Mouse (Mus musculus) lung, embryonic 16.5 days (tissue): ENCODE data around the gene 1700019D03Rik. TPM values are rescaled to one million over a fixed set of nuclear protein-coding genes. Genes with fewer than 3 reads are reported as not detected.
"Not testable (repeated sequence)": the region's sequence is repeated elsewhere in the genome, so short reads cannot be mapped to it uniquely, and the experiment has no call there.

Experiments
- ATAC-seq: fragments of 200-750 bp; cut with Nextera tagmentation; 2 replicates; pipeline ENCODE4 v1.8.0; 2017; ENCODE audit warnings: low read depth, mild to moderate bottlenecking, moderate library complexity
- H3K27ac ChIP-seq: fragments of 300-500 bp; sonication (generic); 2 replicates; pipeline ENCODE4 v1.5.1; 2014; ENCODE audit warnings: mild to moderate bottlenecking, control low read depth, low read length
- H3K27me3 ChIP-seq: fragments of 300-500 bp; sonication (generic); 2 replicates; pipeline ENCODE4 v1.6.1; 2014; ENCODE audit warnings: low read depth, low read length, mixed read lengths; ENCODE audit not compliant: control insufficient read depth, insufficient read depth
- H3K36me3 ChIP-seq: fragments of 300-500 bp; sonication (generic); 2 replicates; pipeline ENCODE4 v1.6.1; 2014; ENCODE audit warnings: low read length; ENCODE audit not compliant: control insufficient read depth, insufficient read depth
- H3K4me1 ChIP-seq: fragments of 300-500 bp; sonication (generic); replicated peaks from 2 replicates; pipeline ENCODE4 v1.6.1; 2014; ENCODE audit warnings: low read length, mixed read lengths; ENCODE audit not compliant: control insufficient read depth, insufficient read depth
- H3K4me2 ChIP-seq: fragments of 300-500 bp; sonication (generic); 2 replicates; pipeline ENCODE4 v1.6.1; 2014; ENCODE audit warnings: low read depth, low read length, control low read depth
- H3K4me3 ChIP-seq: fragments of 300-500 bp; sonication (generic); 2 replicates; pipeline ENCODE4 v1.5.1; 2014; ENCODE audit warnings: mild to moderate bottlenecking, low read length, control low read depth
- H3K9ac ChIP-seq: fragments of 300-500 bp; sonication (generic); 2 replicates; pipeline ENCODE4 v1.6.1; 2014; ENCODE audit warnings: low read length, control low read depth
- H3K9me3 ChIP-seq: fragments of 300-500 bp; sonication (generic); 2 replicates; pipeline ENCODE4 v1.6.1; 2016; ENCODE audit warnings: low read length; ENCODE audit not compliant: control insufficient read depth
- WGBS: fragments of 180-500 bp; shearing (Covaris S2); extraction: QIAGEN DNeasy Blood & Tissue Kit; methylation state at CpG from one replicate; pipeline ENCODE4 v1.1.7; 2014; 5-methylcytosine and 5-hydroxymethylcytosine counted together
- polyA plus RNA-seq: library from polyadenylated mRNA; unstranded; fragments of >200 nt; fragmentation: Nextera tagmentation; extraction: Ambion mirVana; gene quantifications from 2 replicates; pipeline ENCODE4 v1.2.1, GENCODE M21; 2015

1700019D03Rik gene
- polyA plus RNA-seq, 1 experiment from 2014 or later, result 2.5 TPM

DNA sequence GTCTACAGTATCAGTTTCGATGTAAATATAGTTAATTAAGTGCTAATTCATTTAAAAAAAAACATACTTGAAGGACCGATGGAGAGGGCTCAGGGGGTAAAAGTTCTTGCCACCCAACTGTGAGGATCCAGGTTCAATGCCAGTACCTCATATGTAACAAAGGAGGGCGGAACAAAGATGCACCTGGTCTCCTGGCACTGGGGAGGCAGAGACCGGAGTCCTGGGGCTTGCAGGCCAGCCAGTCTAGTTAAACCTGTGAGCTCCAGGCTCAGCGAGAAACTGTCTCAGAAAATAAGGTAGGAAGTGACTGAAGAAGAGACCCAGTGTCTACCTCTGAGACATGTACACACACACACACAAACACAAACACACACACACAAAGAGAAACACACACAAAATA, 72.1 kb downstream of the 1700019D03Rik start:
- 77% methylated on average over 5 of the region's 5 CpGs for WGBS
- Histone ChIP-seq H3K9ac (no peak overlapping the region), H3K36me3 (no peaks in the 10 kb centered on the region), H3K4me1 (peaks cover 6% of the 10 kb centered on the region), H3K4me3 (no peak overlapping the region), H3K4me2 (no peak overlapping the region), H3K27ac (no peak overlapping the region), H3K9me3 (no peaks in the 10 kb centered on the region), H3K27me3 (no peaks in the 10 kb centered on the region)
- no peak for ATAC-seq

DNA sequence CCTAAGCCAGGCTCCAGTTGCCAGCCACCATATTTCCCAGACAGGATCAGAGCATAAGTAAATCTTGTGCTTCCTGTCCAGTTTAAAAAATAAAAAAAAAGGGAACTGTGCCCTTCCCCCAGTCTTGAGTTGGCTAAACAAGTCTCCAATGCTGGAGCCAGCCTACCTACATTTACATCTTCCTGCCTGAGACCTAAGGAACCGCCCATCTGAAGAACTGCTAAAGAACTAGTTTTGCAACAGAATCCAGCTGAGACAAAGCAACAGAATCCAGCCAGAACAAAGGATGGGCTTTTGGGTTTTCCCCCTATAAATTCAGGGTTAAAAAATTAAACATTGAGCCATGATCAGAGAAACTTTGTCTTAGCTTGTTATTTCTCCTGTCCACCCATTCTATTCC, 81.0 kb downstream of the 1700019D03Rik start:
- ATAC-seq, result no peak

DNA sequence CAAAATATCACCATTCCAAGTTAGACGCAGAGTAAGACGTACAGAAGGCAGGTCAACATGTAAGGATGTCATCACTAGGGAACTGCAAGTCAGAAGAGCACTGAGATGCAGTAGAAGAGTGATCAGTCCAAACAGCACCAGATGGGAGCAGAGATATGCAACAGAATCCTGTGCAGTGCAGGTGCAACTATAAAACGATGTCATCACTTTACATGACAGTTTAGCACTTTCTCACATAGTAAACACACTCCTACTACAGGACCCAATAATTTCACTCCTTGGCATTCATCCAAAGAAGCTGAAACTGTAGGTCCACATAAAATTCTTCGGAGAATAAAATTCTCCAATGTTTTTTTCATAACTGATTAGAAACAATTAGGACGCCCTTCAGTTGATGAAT, 85.5 kb downstream of the 1700019D03Rik start:
- H3K4me2 ChIP-seq, result no peak overlapping the region
- H3K27me3 ChIP-seq, result no peaks in the 10 kb centered on the region
- no peaks in the 10 kb centered on the region for H3K4me1 ChIP-seq
- no peak overlapping the region for H3K9ac ChIP-seq
- no peak overlapping the region for H3K27ac ChIP-seq
- peaks cover 6% of the 10 kb centered on the region for H3K9me3 ChIP-seq
- no peak overlapping the region for H3K4me3 ChIP-seq
- WGBS, result 72% methylated on average over 5 of the region's 5 CpGs
- ATAC-seq, result no peak
- no peaks in the 10 kb centered on the region for H3K36me3 ChIP-seq

More for the DNA sequence above, 81.0 kb downstream of the 1700019D03Rik start:
- H3K4me3 ChIP-seq, result no peak overlapping the region
- whole genome bisulfite sequencing, result 97% methylated on average over 1 of the region's 1 CpGs
- peaks cover 6% of the 10 kb centered on the region for H3K9me3 ChIP-seq
- no peaks in the 10 kb centered on the region for H3K4me1 ChIP-seq
- no peak overlapping the region for H3K4me2 ChIP-seq
- no peak overlapping the region for H3K9ac ChIP-seq
- H3K36me3 ChIP-seq, result no peaks in the 10 kb centered on the region
- H3K27ac ChIP-seq, result no peak overlapping the region
- H3K27me3 ChIP-seq, result no peaks in the 10 kb centered on the region

DNA sequence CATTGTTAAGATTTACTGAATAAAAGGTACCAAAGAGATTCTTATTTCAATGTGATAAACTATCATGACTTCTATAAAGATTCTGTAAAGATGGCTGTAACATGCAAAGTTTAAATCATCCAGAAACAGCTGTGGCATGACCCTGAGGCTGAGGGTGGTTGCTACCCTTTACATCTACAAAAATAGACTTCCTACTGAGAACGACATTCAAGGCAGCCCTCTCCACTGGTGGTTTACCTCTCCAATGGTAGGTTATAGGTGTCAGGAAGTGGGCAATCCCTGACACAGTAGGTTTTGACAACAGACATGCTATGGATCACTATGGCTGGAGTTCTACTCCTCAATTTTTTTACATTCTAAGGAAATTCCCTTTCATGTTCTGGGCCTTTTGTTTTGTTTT, 95.5 kb downstream of the 1700019D03Rik start:
- not testable (repeated sequence) for H3K27me3 ChIP-seq, H3K4me1 ChIP-seq, H3K4me2 ChIP-seq, H3K4me3 ChIP-seq, H3K27ac ChIP-seq, ATAC-seq, H3K9ac ChIP-seq, H3K9me3 ChIP-seq, H3K36me3 ChIP-seq
- no CpG with 5 or more reads among the region's 1 CpGs for WGBS

DNA sequence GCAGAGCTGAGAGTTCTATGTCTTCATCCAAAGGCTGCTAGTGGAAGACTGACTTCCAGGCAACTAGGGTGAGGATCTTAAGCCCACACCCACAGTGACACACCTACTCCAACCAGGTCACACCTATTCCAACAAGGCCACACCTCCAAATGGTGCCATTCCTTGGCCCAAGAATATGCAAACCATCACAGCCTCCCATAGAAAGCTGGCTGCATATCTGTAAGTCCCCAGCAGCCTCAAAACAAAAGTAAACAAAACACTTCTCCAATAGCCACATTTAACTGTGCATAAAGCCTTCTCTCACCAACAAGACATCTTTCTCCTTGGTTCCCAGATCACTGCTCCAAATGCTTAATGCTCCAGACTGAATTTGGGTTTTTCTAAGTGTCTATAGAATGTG, 101.1 kb downstream of the 1700019D03Rik start:
- H3K9me3 ChIP-seq, ATAC-seq: not testable (repeated sequence)

DNA sequence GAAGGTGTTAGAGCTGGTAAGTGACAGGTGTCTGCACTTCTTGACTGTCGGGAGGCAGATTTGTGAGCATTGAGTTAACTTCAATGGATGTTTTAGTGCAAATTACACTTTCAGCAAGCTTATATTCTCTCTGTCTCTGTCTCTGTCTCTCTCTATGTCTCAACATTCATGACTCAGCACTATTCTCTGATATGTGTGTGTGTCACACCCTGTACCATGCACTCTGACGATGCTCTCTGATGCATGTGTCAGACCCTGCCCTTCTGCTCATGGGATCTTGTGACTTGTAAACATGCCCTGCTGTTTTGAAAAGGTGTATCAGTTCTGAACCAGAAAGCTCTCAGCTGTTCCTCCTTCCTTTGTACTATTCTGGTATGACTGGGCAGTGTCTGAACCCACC, 103.3 kb downstream of the 1700019D03Rik start:
- Histone ChIP-seq H3K4me1 (no peaks in the 10 kb centered on the region), H3K27me3 (no peaks in the 10 kb centered on the region), H3K4me3 (no peak overlapping the region), H3K36me3 (no peaks in the 10 kb centered on the region), H3K4me2 (no peak overlapping the region), H3K9me3 (no peaks in the 10 kb centered on the region), H3K27ac (no peak overlapping the region), H3K9ac (no peak overlapping the region)
- no peak for ATAC-seq
- WGBS, result 73% methylated on average over 2 of the region's 2 CpGs

More for the DNA sequence above, 101.1 kb downstream of the 1700019D03Rik start:
- H3K4me3 ChIP-seq, H3K4me2 ChIP-seq, H3K4me1 ChIP-seq, H3K36me3 ChIP-seq, H3K9ac ChIP-seq, H3K27me3 ChIP-seq, H3K27ac ChIP-seq: not testable (repeated sequence)

DNA sequence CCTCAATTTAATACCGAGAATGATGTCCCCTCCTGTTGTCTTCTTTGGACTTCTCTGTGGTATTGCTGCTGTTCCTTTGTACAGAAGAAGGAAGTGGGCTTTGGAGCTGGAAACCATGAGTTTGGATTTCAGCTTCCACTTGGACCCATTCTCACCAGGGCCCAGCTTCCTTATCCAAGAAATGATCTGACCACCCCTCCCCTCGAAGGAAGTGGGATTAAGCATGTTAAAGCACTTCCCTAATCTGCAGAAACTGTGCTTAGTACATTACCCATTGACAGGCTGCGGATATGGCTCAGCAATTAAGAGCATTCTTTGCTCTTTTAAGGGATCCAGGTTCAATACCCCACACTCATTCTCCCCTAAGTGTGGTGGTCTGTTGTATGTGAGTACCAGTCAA, 110.2 kb downstream of the 1700019D03Rik start:
- Histone ChIP-seq H3K9me3 (no peaks in the 10 kb centered on the region), H3K4me1 (no peaks in the 10 kb centered on the region), H3K27me3 (no peaks in the 10 kb centered on the region), H3K36me3 (no peaks in the 10 kb centered on the region), H3K27ac (no peak overlapping the region), H3K9ac (no peak overlapping the region), H3K4me2 (no peak overlapping the region), H3K4me3 (no peak overlapping the region)
- no peak for ATAC-seq
- 80% methylated on average over 3 of the region's 3 CpGs for WGBS

DNA sequence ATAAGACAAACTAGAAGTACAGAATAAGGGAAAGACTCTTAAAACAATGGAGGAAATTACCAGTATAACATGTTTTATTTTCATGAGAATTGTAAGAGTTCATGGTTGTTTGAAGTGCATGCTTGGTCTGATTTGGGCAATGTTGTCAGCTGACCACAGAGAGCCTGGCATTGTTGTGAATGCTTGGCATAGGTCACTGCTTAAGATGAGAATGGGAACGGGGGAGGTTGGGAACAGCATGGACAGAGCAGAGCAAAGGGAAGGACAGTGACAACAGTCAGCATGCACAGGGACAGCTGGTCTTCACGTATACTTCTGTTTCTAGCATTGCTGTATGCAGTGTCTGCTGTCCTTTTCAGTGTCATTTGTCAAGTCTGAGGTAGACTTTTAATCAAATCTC, 135.8 kb downstream of the 1700019D03Rik start:
- no peak for ATAC-seq
- no peaks in the 10 kb centered on the region for H3K36me3 ChIP-seq
- WGBS, result 73% methylated on average over 2 of the region's 2 CpGs
- H3K9ac ChIP-seq, result no peak overlapping the region
- H3K4me1 ChIP-seq, result no peaks in the 10 kb centered on the region
- no peaks in the 10 kb centered on the region for H3K9me3 ChIP-seq
- H3K27me3 ChIP-seq, result no peaks in the 10 kb centered on the region
- H3K4me2 ChIP-seq, result no peak overlapping the region
- no peak overlapping the region for H3K4me3 ChIP-seq
- no peak overlapping the region for H3K27ac ChIP-seq
